Mouse (Mus musculus) testis, adult 2 months (tissue): Measurements from ENCODE around the gene Hfe.

Experiments used
- CTCF ChIP-seq: fragments of 200-500 bp; IDR thresholded peaks from 2 replicates; pipeline ENCODE4 v1.5.1; 2012; ENCODE audit warnings: low read depth, mild to moderate bottlenecking, inconsistent platforms, low read length, moderate library complexity; ENCODE audit not compliant: control insufficient read depth, insufficient read depth, insufficient replicate concordance
- POLR2A ChIP-seq: fragments of 200-500 bp; IDR thresholded peaks from 2 replicates; pipeline ENCODE4 v1.6.1; 2012; ENCODE audit warnings: low read depth, mild to moderate bottlenecking, inconsistent platforms, low read length, moderate library complexity; ENCODE audit not compliant: control insufficient read depth

- no peak; the same call in 1 of the 2 replicates for TF ChIP-seq POLR2A
- TF ChIP-seq CTCF: no peak
Observed at GRCm38 (mm10) chr13:23756790-23757189, 46.1 kb upstream of the Hfe start, which contains the start of gene Hist1h4b.
